Mouse (Mus musculus) adrenal gland, adult (tissue): ENCODE measurements around the gene Xpo4.
A peak's percentile ranks its signal among the peaks of the same experiment; 100 is the strongest.
"Not testable (repeated sequence)": the region's sequence is repeated elsewhere in the genome, so short reads cannot be mapped to it uniquely, and the experiment has no call there.

Experiments used
- DNase-seq, 2 experiments: peaks; one replicate each; pipeline ENCODE4 v3.0.0; 2022 to 2023; ENCODE audit warnings: low spot score in 1 of 2; ENCODE audit not compliant: inconsistent age in 2 of 2

Gene Xpo4

DNA sequence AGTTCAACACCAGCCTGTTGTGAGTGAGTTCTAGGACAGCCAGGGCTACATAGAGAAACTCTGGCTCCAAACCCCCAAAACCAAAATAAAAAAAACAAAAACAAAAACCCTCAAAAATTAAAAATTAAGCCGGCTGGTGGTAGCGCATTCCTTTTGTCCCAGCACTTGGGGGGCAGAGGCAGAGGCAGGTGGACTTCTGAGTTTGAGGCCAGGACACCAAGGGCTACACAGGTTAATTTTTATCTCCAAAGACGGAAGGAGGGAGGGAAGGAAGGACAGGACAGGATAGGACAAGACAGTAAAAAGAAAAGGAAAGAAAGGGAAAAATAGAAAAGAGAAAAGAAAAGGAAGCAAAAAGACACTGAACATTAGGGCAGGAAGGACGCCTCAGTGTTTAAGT is 17.5 kb upstream of the Xpo4 start:
- no peak for DNase-seq

DNA sequence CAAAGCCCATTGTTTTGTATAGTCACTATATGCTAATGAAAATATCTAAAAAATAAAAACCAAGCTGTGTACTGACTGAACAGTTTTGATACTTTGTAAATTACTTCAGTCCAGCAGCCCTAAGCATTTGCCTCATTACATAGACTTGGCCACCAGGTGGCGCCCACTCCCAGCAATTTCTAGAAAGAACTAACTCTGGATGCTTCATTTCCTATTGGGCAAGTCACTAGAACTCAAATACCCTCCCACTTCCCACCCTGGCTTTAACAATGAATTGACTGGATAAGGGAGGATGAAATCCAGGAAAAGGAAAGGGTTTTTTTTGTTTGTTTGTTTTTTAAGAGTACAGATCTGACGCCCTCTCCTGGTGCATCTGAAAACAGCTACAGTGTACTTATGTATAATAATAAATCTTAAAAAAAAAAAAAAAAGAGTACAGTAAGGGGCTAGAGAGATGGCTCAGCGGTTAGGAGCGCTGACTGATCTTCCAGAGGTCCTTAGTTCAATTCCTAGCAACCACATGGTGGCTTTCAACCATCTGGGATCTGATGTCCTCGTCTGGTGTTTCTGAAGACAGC is 14.8 kb upstream of the Xpo4 start:
- peak; percentile 76 to 93 for DNase-seq

GRCm38 (mm10) chr14:57679523-57679922 is 14.3 kb upstream of the Xpo4 start:
- DNase-seq, result no peak

DNA sequence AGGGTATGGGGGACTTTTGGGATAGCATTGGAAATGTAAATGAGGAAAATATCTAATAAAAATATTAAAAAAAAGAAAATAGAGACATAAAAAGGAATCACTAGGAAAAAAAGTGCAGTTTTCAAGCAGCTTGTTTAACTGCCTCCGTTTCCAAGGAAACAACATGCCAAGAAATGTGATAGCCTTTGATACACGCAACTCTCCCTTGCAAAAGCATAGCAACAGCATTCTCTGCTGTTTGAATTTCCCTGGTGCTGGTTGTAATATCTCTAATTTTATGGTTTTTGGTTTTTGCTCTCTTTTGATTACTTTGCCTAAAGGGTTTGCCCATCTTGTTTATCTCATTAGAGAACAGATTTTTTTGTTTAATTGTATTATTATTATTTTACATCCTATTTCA is 10.3 kb upstream of the Xpo4 start:
- DNase-seq, result no peak

DNA sequence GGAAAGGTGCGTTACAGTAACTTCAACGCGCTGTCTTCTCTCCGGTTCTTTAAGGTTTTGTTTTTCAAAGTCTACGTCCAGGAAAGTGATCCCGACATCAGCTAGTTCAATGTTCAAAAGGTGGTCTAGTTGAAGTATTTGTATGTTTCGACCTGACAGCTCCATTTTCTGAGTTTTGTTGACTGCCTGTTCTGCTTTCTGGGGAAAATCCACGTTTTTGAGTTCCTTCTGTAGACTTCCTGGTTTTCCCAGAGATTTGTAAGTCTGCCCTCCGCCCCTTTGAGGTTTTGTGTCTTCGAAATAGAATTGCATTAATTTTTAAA is 359 bp upstream of the Xpo4 start:
- no peak for DNase-seq

- peak; percentile 58 to 90 for DNase-seq
Observed at GRCm38 (mm10) chr14:57664311-57664821, 864 bp downstream of the Xpo4 start.

DNA sequence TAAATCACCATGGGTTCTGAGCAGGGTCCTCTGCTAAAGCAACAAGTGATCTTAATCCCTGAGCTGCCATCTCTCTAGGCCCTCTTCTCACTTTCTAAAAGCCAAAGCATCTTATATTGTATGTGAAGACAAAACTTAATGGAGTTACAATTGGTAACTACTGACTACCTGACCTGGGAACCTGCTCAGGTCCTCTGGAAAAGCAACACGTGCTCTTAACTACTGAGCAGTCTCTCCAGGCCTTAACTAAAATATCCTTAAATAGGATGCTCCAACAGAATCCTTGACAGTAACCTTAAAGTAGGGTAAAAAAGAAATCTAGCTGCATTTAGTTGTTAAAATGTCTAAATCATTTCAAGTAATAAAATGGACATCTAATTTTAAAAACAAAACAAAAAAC is 1.6 kb downstream of the Xpo4 start:
- DNase-seq, result peak; percentile 22 to 77

GRCm38 (mm10) chr14:57658301-57658700 is 6.9 kb downstream of the Xpo4 start:
- no peak for DNase-seq

DNA sequence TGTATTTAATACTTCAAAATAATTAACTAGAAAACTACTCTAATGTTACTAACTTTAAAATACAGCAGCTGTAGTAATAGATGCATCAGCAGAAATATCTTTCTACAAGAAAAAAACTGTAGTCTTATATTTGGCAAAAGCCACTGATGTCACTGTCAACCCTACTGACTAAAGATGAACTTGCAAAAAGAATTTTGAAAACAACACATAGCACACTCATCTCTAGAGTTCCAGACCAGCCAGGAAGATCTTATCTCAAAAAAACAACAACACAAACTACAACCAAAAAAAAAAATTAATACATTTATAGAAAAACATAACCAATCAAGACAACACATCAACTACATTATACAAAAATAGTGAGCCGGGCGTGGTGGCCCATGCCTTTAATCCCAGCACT is 7.7 kb downstream of the Xpo4 start:
- DNase-seq, result no peak

DNA sequence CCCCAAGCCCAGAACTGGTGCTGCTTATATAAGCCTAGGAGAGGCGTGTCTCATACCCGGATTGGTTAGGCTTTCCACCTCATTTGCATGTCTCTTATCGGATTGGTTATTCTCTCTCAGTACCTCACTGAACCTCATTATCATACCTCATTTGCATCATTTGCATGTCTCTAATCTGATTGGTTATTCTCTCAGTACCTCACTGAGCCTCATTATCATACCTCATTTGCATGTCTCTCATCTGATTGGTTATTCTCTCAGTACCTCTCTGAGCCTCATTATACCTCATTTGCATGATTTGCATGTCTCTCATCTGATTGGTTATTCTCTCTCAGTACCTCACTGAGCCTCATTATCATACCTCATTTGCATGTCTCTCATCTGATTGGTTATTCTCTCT is 8.7 kb downstream of the Xpo4 start:
- not testable (repeated sequence) for DNase-seq

DNA sequence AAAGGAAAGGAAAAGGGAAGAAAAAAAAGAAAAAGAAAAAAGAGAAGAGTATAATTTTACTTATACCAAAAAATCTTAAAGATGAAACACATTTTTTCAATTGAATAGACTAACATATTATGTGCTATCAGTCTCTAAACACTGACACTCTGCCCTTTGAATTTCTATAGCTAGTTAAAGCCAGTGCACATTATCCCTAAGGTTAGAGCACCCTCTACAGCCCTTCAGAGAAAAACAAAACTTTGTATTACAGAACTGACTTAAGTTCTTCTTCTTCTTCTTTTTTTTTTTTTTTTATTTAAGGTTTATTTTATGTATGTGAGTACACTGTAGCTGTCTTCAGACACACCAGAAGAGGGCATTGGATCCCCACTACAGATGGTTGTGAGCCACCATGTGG is 15.7 kb downstream of the Xpo4 start:
- no peak for DNase-seq

- DNase-seq, result no peak
Observed at GRCm38 (mm10) chr14:57646155-57646554, 19.1 kb downstream of the Xpo4 start.

- DNase-seq, result no peak
Observed at GRCm38 (mm10) chr14:57639153-57639552, 26.1 kb downstream of the Xpo4 start.

- peak; percentile 22 to 76 for DNase-seq
Observed at GRCm38 (mm10) chr14:57634141-57634540, 31.1 kb downstream of the Xpo4 start.

GRCm38 (mm10) chr14:57629595-57629994 is 35.6 kb downstream of the Xpo4 start:
- no peak for DNase-seq

- no peak for DNase-seq
Observed at GRCm38 (mm10) chr14:57622934-57623333, 42.3 kb downstream of the Xpo4 start.

DNA sequence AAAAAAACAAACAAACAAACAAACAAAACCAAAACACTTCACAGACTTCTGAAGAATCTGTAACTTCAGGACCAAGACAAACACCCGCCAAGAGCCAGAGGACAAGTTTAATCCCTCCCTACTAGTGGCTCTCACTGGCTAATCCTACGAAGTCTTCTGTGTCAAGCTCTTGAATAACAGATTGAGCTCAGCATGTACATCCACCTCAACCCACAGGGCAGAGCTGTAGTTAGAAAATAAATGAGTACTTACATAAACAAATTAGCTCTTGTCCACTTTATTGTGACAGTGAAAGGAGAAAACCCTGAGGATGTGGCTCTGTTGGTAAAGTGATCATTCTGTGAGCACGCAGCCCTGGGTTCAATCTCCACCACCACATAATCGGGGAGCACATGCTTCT is 43.5 kb downstream of the Xpo4 start:
- no peak for DNase-seq

- DNase-seq, result no peak
Observed at GRCm38 (mm10) chr14:57620598-57621236, 44.5 kb downstream of the Xpo4 start.

DNA sequence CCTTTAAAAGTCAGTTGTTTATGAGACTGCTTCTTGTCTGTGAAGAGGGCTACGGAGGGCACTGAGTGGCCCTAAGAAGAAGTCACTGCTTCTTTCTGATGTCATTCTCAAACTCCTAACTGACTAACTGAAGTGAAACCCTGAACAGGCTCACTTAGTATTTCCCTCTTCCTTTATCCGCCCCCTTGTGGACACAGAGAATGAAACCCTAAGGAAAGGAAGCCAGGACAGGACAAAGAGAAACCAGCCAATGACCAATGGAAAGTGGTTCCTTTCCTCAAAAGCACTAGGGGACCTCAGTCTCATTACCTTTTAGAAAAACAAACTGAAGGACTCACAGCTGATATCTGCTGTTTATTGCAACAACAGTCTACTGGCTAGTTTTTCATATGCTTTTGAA is 45.7 kb downstream of the Xpo4 start:
- DNase-seq, result peak; percentile 34 to 83

- DNase-seq, result no peak
Observed at GRCm38 (mm10) chr14:57617675-57618074, 47.6 kb downstream of the Xpo4 start.

- peak; percentile 11 to 55 for DNase-seq
Observed at GRCm38 (mm10) chr14:57616339-57616965, 48.8 kb downstream of the Xpo4 start.

DNA sequence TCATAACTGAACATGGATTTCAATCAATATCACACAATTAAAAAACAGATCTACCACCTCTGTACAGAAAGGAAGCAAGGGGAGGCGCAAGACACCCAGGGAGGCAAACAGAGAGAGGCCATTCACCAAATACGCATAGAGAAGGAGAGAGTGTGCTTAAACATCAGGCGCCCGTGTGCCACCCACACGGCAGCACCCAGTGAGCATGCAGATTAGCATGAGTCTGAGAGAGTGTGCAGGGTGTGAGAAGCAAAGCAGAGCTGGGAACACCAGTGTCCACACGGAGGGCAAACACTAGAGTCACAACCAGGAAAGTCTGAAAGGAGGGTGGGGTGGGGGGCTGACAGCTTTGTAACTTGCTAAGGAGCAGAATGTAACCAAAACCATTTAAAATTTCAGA is 49.4 kb downstream of the Xpo4 start:
- no peak for DNase-seq

- DNase-seq, result no peak
Observed at GRCm38 (mm10) chr14:57611034-57611433, 54.2 kb downstream of the Xpo4 start.
